Mouse (Mus musculus): ENCODE measurements around the gene Asb2. TPM values are rescaled to one million over a fixed set of nuclear protein-coding genes. Genes with fewer than 3 reads are reported as not detected.

Gene Asb2
- total and polyA plus RNA-seq, 3 experiments: 3.0 to 5.3 (median 4.1) TPM

GRCm38 (mm10) chr12:103306224-103306623, 49.6 kb downstream of the Asb2 start:
- H3K79me2 ChIP-seq (replicated peaks; ENCODE audit: control insufficient read depth, extremely low read depth, insufficient read depth, poor library complexity, severe bottlenecking): no peaks in the 10 kb centered on the region
- in situ Hi-C loops (cut with MboI; ENCODE audit: low pct_ligation_motif_present, low pct_unique_long_range_greater_than_20kb, low sequenced_read_pairs) (loop anchor here (5.0 kb wide), 1 partner anchor 164 kb away; no protein-coding TSS in a partner anchor), dilution Hi-C loops (cut with MboI; ENCODE audit: extremely low pct_ligation_motif_present, extremely low pct_unique_long_range_greater_than_20kb, low sequenced_read_pairs) (no loop called here)
- no peaks in the 10 kb centered on the region for H3K36me3 ChIP-seq (replicated peaks in 1 of 2; ENCODE audit: control insufficient read depth in 1 of 2, insufficient read depth in 1 of 2, low read length in 1 of 2)
- no peaks in the 10 kb centered on the region for H3K4me1 ChIP-seq (ENCODE audit: control insufficient read depth in 1 of 2, insufficient read depth in 2 of 2)
- peaks cover 18% of the 10 kb centered on the region for H3K9me3 ChIP-seq (replicated peaks; ENCODE audit: low read length)
- no peak overlapping the region for H3K9ac ChIP-seq (ENCODE audit: insufficient read depth, low read depth)
- TF ChIP-seq SMC3 (IDR thresholded peaks at IDR 0.05; ENCODE audit: low read depth, low read length) (peak; percentile 60), NRF1 (IDR thresholded peaks at IDR 0.05; ENCODE audit: low read depth, low read length) (no peak), RAD21 (IDR thresholded peaks at IDR 0.05; ENCODE audit: low read depth, low read length) (peak; percentile 67), ZKSCAN1 (IDR thresholded peaks at IDR 0.05; ENCODE audit: borderline replicate concordance, low read depth, low read length) (no peak), CTCF (conservative IDR thresholded peaks at IDR 0.05 in 1 of 2, IDR thresholded peaks at IDR 0.05 in 1 of 2; ENCODE audit: low read depth in 2 of 2, low read length in 2 of 2) (peak in 1 of 2 experiments; percentile 73; a peak in 2 of 4 replicates), SIN3A (IDR thresholded peaks at IDR 0.05; ENCODE audit: low read length) (no peak)
- DNase-seq (ENCODE audit: extremely low read depth): peak; percentile 26
- H3K4me3 ChIP-seq (replicated peaks in 1 of 3; ENCODE audit: low read depth in 2 of 3, low read length in 2 of 3, poor library complexity in 1 of 3): no peak overlapping the region
- no peak overlapping the region for H3K4me2 ChIP-seq (ENCODE audit: insufficient read depth, low read depth, poor library complexity, severe bottlenecking)
- H3K27ac ChIP-seq (ENCODE audit: insufficient read depth, low read depth): no peak overlapping the region
- H3K27me3 ChIP-seq (replicated peaks): peaks cover 21% of the 10 kb centered on the region

DNA sequence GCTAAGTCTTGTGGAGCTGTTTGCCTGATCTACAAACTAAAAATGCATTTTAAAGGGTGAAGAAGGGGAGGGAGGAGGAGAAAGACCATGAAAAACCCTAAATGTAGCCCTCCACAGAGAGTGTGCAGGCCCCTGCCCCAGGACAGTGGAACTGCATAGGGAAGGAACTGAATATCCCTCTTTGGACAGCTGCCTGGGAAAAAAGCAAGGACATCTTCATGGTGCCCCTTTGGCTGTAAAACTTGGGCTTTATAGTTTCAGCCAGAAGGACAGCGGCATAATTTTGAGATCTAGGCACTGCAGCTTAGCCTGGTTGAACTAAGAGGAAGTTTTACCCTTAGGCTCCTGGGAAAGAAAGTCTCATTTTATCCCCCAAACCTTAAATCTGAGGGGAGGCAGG, 52.8 kb downstream of the Asb2 start:
- Histone ChIP-seq H3K9ac (ENCODE audit: insufficient read depth, low read depth) (no peak overlapping the region), H3K36me3 (replicated peaks in 1 of 2; ENCODE audit: control insufficient read depth in 1 of 2, insufficient read depth in 1 of 2, low read length in 1 of 2) (no peaks in the 10 kb centered on the region), H3K4me3 (replicated peaks in 1 of 3; ENCODE audit: low read depth in 2 of 3, low read length in 2 of 3, poor library complexity in 1 of 3) (no peak overlapping the region), H3K79me2 (replicated peaks; ENCODE audit: control insufficient read depth, extremely low read depth, insufficient read depth, poor library complexity, severe bottlenecking) (no peaks in the 10 kb centered on the region), H3K4me2 (ENCODE audit: insufficient read depth, low read depth, poor library complexity, severe bottlenecking) (no peak overlapping the region), H3K27ac (ENCODE audit: insufficient read depth, low read depth) (no peak overlapping the region), H3K4me1 (ENCODE audit: control insufficient read depth in 1 of 2, insufficient read depth in 2 of 2) (no peaks in the 10 kb centered on the region), H3K9me3 (replicated peaks; ENCODE audit: low read length) (peaks cover 6% of the 10 kb centered on the region), H3K27me3 (replicated peaks) (peaks cover 6% of the 10 kb centered on the region)
- in situ Hi-C loops (cut with MboI; ENCODE audit: low pct_ligation_motif_present, low pct_unique_long_range_greater_than_20kb, low sequenced_read_pairs) (no loop called here), dilution Hi-C loops (cut with MboI; ENCODE audit: extremely low pct_ligation_motif_present, extremely low pct_unique_long_range_greater_than_20kb, low sequenced_read_pairs) (no loop called here)
- no peak for DNase-seq (ENCODE audit: extremely low read depth)
- TF ChIP-seq MAX (IDR thresholded peaks at IDR 0.05; ENCODE audit: low read length): no peak
- TF ChIP-seq ZMIZ1 (IDR thresholded peaks at IDR 0.05; ENCODE audit: low read depth, low read length): no peak

- Histone ChIP-seq H3K4me2 (ENCODE audit: insufficient read depth, low read depth, poor library complexity, severe bottlenecking) (no peak overlapping the region), H3K27ac (ENCODE audit: insufficient read depth, low read depth) (no peak overlapping the region), H3K27me3 (replicated peaks) (peaks cover 1% of the 10 kb centered on the region), H3K79me2 (replicated peaks; ENCODE audit: control insufficient read depth, extremely low read depth, insufficient read depth, poor library complexity, severe bottlenecking) (no peaks in the 10 kb centered on the region), H3K4me1 (ENCODE audit: control insufficient read depth in 1 of 2, insufficient read depth in 2 of 2) (no peaks in the 10 kb centered on the region), H3K36me3 (replicated peaks in 1 of 2; ENCODE audit: control insufficient read depth in 1 of 2, insufficient read depth in 1 of 2, low read length in 1 of 2) (no peaks in the 10 kb centered on the region), H3K9me3 (replicated peaks; ENCODE audit: low read length) (peaks cover 8% of the 10 kb centered on the region), H3K4me3 (replicated peaks in 1 of 3; ENCODE audit: low read depth in 2 of 3, low read length in 2 of 3, poor library complexity in 1 of 3) (no peak overlapping the region), H3K9ac (ENCODE audit: insufficient read depth, low read depth) (no peak overlapping the region)
- in situ Hi-C loops (cut with MboI; ENCODE audit: low pct_ligation_motif_present, low pct_unique_long_range_greater_than_20kb, low sequenced_read_pairs): no loop called here
- dilution Hi-C loops (cut with MboI; ENCODE audit: extremely low pct_ligation_motif_present, extremely low pct_unique_long_range_greater_than_20kb, low sequenced_read_pairs): no loop called here
- peak; percentile 46 for TF ChIP-seq ZC3H11A (IDR thresholded peaks at IDR 0.05; ENCODE audit: low read depth, low read length)
- TF ChIP-seq RAD21 (IDR thresholded peaks at IDR 0.05; ENCODE audit: low read depth, low read length): peak; percentile 73
- TF ChIP-seq NRF1 (IDR thresholded peaks at IDR 0.05; ENCODE audit: low read depth, low read length): no peak
- TF ChIP-seq CTCF (conservative IDR thresholded peaks at IDR 0.05 in 1 of 2, IDR thresholded peaks at IDR 0.05 in 1 of 2; ENCODE audit: low read depth in 2 of 2, low read length in 2 of 2): peak; percentile 85 to 92
- no peak for TF ChIP-seq BHLHE40 (IDR thresholded peaks at IDR 0.05; ENCODE audit: low read depth, low read length)
- no peak for TF ChIP-seq ZKSCAN1 (IDR thresholded peaks at IDR 0.05; ENCODE audit: borderline replicate concordance, low read depth, low read length)
- TF ChIP-seq NELFE (IDR thresholded peaks at IDR 0.05; ENCODE audit: low read depth, low read length): no peak
- TF ChIP-seq SMC3 (IDR thresholded peaks at IDR 0.05; ENCODE audit: low read depth, low read length): peak; percentile 97
- peak; percentile 47 for DNase-seq (ENCODE audit: extremely low read depth)
Observed at GRCm38 (mm10) chr12:103301645-103302044, 54.2 kb downstream of the Asb2 start.
